ENCODE assay signal across 27 mouse cellular contexts in the genomic region with DNA sequence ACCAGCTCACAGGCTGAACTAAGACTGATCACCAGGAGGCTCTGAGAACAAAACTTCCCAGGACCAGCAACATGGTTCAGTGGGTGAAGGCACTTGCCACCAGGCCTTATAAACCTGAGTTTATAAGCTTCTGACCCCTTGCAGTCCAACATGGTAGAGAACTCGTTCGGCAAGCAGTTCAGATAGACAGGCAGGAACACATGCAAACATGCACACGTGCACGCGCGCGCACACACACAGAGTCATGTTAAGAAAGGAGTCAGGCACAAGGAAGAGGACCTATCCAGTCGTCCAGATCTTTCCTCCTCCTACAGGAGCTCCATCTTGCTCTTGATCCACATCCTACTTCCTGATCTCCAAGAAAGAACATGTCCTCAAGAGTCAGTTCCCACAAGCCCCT. TPM values are rescaled to one million over a fixed set of nuclear protein-coding genes. Genes with fewer than 3 reads are reported as not detected.
"Had no signal": no experiment of that assay in that cellular context is flagged by ENCODE, and none has a peak within 500 bp of the region (broad histone marks: within the 10 kb centered on the region; RNA-seq: fewer than 3 reads in every experiment).

No protein-coding gene starts in this region.

- H3K27me3 ChIP-seq: embryonic facial prominence, embryonic 12.5 days; embryonic facial prominence, embryonic 13.5 days; embryonic facial prominence, embryonic 15.5 days; forebrain, embryonic 12.5 days; forebrain, embryonic 13.5 days; forebrain, embryonic 15.5 days had no signal

- DNase-seq: cerebellum, adult 18-20 months; cerebellum, adult 2 months; cerebellum, adult 8-10 months; cerebellum, adult 9-11 months; cerebellum, postnatal 14 days; cerebellum, postnatal 25 days; cerebellum, postnatal 36 days; embryo, embryonic 11 days; forebrain, postnatal 0 days; gastrocnemius, adult 2 months; gastrocnemius, postnatal 10 days; gastrocnemius, postnatal 14 days; gastrocnemius, postnatal 25 days; gastrocnemius, postnatal 36 days; heart, adult 18-20 months; heart, adult 2 months had no signal

- H3K9me3 ChIP-seq: embryonic facial prominence, embryonic 10.5 days; embryonic facial prominence, embryonic 12.5 days; embryonic facial prominence, embryonic 13.5 days; embryonic facial prominence, embryonic 15.5 days; forebrain, embryonic 10.5 days; forebrain, embryonic 12.5 days; forebrain, embryonic 13.5 days; forebrain, embryonic 15.5 days had no signal

- H3K9ac ChIP-seq: embryonic facial prominence, embryonic 12.5 days; embryonic facial prominence, embryonic 13.5 days; embryonic facial prominence, embryonic 15.5 days; forebrain, embryonic 12.5 days; forebrain, embryonic 13.5 days; forebrain, embryonic 15.5 days; forebrain, postnatal 0 days had no signal

- ATAC-seq: forebrain, embryonic 13.5 days; forebrain, embryonic 14.5 days; forebrain, embryonic 15.5 days; forebrain, embryonic 16.5 days; forebrain, postnatal 0 days had no signal

- H3K4me2 ChIP-seq: embryonic facial prominence, embryonic 12.5 days; embryonic facial prominence, embryonic 13.5 days; embryonic facial prominence, embryonic 15.5 days; forebrain, embryonic 12.5 days; forebrain, embryonic 13.5 days; forebrain, embryonic 15.5 days had no signal

- H3K27ac ChIP-seq: embryonic facial prominence, embryonic 10.5 days; embryonic facial prominence, embryonic 12.5 days; embryonic facial prominence, embryonic 13.5 days; embryonic facial prominence, embryonic 15.5 days; forebrain, embryonic 10.5 days; forebrain, embryonic 12.5 days; forebrain, embryonic 13.5 days; forebrain, embryonic 15.5 days; gastrocnemius, adult 2 months; heart, adult 2 months had no signal

- H3K4me3 ChIP-seq: embryonic facial prominence, embryonic 10.5 days; embryonic facial prominence, embryonic 12.5 days; embryonic facial prominence, embryonic 13.5 days; embryonic facial prominence, embryonic 15.5 days; erythroblast, embryonic 14.5 days; forebrain, embryonic 10.5 days; forebrain, embryonic 12.5 days; forebrain, embryonic 13.5 days; forebrain, embryonic 15.5 days; gastrocnemius, adult 2 months; heart, adult 2 months had no signal

- H3K4me1 ChIP-seq: forebrain, embryonic 13.5 days had no signal

RNA-seq across cellular contexts. Expression of a gene that starts 5.2 kb away (rescaled TPM):
- polyA plus RNA-seq: erythroblast, embryonic 14.5 days had no signal
